Mouse (Mus musculus) adrenal gland, adult 18-20 months (tissue): ENCODE results near the gene Dnajc2. TPM values are rescaled to one million over a fixed set of nuclear protein-coding genes. Genes with fewer than 3 reads are reported as not detected.

Experiments
- DNase-seq, 2 experiments: peaks; one replicate each; pipeline ENCODE4 v3.0.0; 2021 to 2022; ENCODE audit warnings: low spot score in 2 of 2
- long read RNA-seq, 2 experiments: library from polyadenylated mRNA; stranded (forward); transcript quantifications; one replicate each; pipeline ENCODE4 v2.0.0; 2021
- total RNA-seq, 2 experiments: library from RNA; stranded (reverse); gene quantifications; 1 replicate in 1 of 2; 2 replicates in 1 of 2; pipeline ENCODE4 v1.2.3; 2021

Dnajc2 gene
- total RNA-seq = 10 to 100 TPM; 28.2 to 30.0 TPM
- long read RNA-seq, experiment 1, transcript Dnajc2-201 (17 exons, 2,133 nt) = major isoform, 17 of 18 reads
- long read RNA-seq, experiment 1, partial matches to known transcripts = 0 of 18 reads
- long read RNA-seq, experiment 1, other reads (novel, unspliced or antisense) = 1 of 18 reads
- long read RNA-seq, experiment 2, transcript Dnajc2-201 (17 exons, 2,133 nt) = major isoform, 23 of 36 reads
- long read RNA-seq, experiment 2, partial matches to known transcripts = 12 of 36 reads
- long read RNA-seq, experiment 2, other reads (novel, unspliced or antisense) = 0 of 36 reads

DNA sequence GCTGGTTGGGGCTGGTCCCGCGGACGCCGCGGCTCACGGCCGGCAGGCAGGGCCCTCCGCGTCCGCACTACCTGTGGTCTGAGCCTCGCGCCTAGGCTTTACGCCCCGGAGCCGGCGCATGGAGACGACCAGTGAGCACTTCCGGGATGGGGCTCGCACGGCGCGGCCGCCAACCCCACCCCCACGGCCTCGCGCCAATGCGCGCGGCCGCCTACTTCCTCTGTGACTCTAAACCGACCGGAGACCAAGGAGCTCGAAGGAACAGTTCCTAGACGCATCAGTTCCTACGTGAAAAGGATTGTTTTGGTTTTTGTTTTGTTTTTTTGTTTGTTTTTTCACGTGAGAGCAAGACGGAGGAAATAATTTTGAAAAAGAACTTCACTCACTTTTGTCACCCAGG lies at the start of gene Dnajc2, which contains the start of gene Psmc2:
Gene Dnajc2, minus strand, starts transcription at position 199 of the 400 bp plus-strand sequence.
Gene Psmc2, plus strand, starts transcription at position 231 of the 400 bp plus-strand sequence.
- peak; percentile 84 to 85 for DNase-seq

- DNase-seq = no peak
Observed at GRCm38 (mm10) chr5:21831761-21832160, 46.7 kb upstream of the Dnajc2 start.

DNA sequence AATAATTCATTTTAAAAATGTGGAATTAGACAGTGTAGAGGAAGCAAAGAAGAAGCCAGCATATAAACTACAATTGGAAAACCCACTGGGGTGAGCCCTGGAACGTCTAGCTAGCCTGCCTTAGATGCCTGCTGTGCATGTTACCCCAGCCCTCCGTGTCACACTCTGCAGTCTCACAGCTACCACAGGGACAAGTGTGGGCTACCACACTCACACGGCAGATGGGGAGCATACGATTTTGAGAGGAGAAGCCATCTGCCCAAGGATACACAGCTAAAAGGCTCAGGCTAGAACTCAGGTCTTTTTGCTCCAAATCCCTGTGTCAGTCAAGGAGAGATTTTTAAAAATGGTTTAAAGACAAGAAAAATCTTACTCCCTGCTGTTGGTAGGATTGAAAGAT lies 43.8 kb upstream of the Dnajc2 start:
- no peak for DNase-seq

DNA sequence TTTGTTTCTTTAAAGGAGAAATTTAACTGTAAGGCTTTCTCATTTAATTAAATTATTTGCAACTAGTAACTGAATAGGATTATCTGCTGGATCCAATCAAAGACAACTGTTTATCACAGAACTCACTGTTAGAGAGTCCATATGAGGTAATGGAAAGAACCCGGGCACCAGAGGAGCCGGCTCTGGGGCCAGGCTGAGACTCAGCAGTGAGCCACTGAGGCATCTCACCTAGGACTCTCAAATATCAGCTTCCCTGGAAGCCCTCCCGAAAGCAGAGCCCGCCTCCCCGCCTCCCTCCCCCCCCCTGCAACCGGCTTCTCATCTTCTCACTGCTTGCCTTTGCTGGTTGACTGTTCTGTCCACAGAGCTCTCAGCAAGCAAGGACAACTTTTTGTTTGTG lies 42.6 kb upstream of the Dnajc2 start:
- no peak for DNase-seq

GRCm38 (mm10) chr5:21826370-21826769 lies 41.3 kb upstream of the Dnajc2 start:
- no peak for DNase-seq

GRCm38 (mm10) chr5:21813994-21814393 lies 28.9 kb upstream of the Dnajc2 start:
- peak in 1 of 2 experiments; percentile 9 for DNase-seq

- no peak for DNase-seq
Observed at GRCm38 (mm10) chr5:21810924-21811323, 25.9 kb upstream of the Dnajc2 start.

DNA sequence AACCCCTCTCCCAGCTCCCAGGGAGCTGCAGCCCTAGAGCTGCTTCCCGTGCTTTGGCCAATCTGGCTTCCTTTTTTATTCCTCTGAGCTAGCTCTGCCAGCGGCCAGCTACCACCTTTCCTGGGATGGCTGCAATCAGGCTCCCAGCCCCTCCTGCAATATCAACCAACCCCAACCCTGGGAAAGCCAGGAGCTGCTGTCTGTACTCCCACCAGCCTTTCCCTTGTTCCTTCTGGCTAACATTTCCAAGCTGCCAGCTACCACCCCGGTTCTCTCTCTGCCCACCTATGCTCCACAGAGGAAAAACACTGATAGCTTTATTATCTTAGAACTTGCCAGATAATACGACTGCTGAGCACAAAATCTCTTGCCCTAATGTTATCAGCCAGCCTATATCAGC lies 19.8 kb upstream of the Dnajc2 start:
- no peak for DNase-seq

- DNase-seq = no peak
Observed at GRCm38 (mm10) chr5:21803691-21804188, 18.7 kb upstream of the Dnajc2 start.

GRCm38 (mm10) chr5:21802907-21803306 lies 17.9 kb upstream of the Dnajc2 start:
- no peak for DNase-seq

GRCm38 (mm10) chr5:21792166-21792565 lies 7.1 kb upstream of the Dnajc2 start:
- DNase-seq = no peak

- DNase-seq = no peak
Observed at GRCm38 (mm10) chr5:21789061-21789460, 4.0 kb upstream of the Dnajc2 start.

DNA sequence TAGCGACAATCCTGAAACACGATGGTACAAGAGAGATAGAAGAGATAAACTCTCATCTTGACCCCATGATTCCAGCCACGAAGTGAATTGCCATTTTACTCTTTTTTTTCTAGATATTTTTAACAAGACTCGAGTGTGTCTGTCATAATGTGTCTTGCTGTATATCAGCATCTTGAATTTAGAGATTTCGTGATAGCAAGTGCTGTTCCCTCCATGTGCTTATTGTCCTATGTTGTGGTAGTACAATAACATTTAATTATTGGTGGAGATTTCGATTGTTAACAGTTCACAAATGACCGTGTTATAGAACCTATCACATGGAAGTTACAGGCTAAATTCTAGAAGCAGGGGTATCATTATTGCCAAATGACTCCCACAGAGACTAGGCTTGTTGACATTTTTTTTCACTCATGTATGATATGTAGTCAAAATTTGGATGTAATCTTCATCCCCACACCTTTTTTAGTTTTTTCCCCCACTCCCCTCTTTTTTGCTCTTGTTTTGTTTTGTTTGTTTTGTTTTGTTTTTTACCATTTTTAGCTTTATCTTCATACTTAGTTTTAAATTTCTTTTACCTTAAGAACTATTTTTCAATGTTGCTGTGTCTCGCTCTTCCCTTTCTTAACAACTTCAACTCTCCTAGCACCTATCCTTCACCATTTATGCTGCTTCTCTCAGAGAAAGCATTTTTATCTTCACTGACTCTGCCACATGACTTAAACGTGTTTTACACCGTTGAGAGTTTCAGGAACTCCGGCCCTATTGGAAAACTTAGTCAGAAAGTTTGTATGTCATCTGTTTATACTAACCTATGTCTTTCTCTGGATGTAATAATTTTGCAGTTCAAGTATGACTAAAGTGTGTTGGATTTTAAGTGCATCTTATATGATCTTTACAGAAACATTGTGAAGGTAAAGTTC lies 2.4 kb upstream of the Dnajc2 start:
- DNase-seq = no peak

DNA sequence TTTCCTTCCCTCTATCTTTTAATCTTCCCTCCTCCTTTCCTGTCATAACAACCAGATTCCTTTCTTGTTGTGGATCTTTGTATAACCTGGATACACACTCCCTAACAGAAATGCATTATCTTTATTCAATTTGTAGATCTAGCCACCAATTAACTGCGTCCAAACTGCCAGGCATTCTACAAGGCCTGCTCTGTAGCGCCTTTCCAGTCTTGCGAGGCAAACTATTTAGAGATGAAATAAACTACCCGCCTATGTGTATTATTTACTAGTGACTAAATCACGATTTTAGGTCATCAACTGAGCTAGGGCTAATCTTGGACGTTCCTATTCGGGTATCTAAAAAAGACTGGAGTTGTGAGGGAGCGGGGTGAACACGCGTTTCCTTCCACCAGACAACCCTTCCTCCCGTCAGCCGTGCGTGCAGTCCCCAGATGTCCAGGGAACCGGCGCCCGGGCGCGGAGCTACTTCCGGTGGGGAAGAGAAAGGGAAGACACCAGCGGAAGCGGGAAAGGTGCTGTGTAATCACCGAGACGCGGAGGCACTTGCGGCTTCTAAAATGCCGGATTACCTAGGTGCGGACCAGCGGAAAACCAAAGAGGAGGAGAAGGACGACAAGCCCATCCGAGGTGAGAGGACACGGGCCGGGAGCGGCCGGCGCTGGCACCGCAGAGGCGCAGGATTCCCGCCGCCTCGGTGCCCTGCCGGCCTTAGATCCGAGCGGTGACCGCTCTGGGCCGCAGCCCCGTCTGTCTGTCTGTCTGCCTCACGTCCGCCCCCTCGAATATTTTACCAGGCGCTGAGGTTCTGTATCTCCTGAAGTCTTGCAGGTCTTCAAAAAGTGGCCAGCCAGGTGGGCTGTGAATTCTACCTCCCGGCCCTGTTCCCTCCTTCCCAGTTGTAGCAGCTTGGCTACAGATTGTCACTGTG lies 1.5 kb upstream of the Dnajc2 start:
- peak; percentile 87 to 90 for DNase-seq

- no peak for DNase-seq
Observed at GRCm38 (mm10) chr5:21785776-21786175, 725 bp upstream of the Dnajc2 start.

- peak in 1 of 2 experiments; percentile 27 for DNase-seq
Observed at GRCm38 (mm10) chr5:21784161-21785052, 644 bp downstream of the Dnajc2 start.

DNA sequence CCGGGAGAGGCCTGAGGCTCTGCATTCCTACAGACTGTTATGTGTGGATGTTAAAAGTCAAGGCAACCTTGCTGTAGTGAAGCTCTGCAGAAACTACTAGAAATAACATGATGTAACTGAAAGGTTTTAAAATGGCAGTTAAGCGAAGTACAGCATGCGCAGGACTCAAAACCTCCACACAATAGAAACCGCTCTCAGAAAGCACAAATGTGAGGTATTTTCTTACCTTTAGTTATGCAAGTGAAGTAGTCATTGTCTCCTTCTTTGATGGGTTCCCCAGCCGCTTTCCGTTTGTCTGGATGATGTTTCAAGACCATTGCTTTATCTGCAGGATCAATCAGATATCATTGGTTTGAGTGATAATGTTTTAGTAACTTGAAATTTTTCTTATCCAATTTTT lies 8.6 kb downstream of the Dnajc2 start:
- no peak for DNase-seq

GRCm38 (mm10) chr5:21769841-21770240 lies 15.2 kb downstream of the Dnajc2 start:
- DNase-seq = no peak

DNA sequence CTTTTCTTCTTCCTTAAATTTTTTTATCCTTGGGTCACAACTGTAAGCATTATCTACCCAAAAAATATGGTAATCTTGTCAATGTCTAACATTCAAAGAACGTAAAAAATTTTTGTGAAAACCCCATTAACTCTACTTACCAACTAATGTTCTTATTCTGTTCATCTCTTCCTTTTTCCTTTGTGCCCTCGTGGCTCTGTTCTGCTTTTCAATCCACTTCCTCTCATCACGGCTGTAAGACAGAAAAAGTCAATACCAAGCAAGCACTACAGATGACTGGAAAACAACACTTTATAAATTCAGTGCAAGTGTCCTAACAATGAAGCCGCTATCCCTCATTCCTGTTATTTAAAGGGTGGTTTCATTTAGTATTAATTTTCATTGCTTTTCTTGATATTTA lies 16.5 kb downstream of the Dnajc2 start:
- DNase-seq = no peak

GRCm38 (mm10) chr5:21745966-21746365 lies 39.1 kb downstream of the Dnajc2 start:
- DNase-seq = no peak
